In genomic region chr1:175625257-175625879, GRCm38 (mm10) we compare ENCODE assay signal across 8 mouse cellular contexts. TPM values are rescaled to one million over a fixed set of nuclear protein-coding genes. Genes with fewer than 3 reads are reported as not detected.
A peak's percentile ranks its signal among the peaks of the same experiment; 100 is the strongest.
DNase-seq lines count a peak whose midpoint lies in the region; ATAC-seq lines count a peak whose summit lies in the region.

Gene Fh1, minus strand, starts transcription at chr1:175625635.

- DNase-seq in MEL-GATA-1-ER (ENCODE audit: extremely low read depth, low read depth): peak; percentile 97
- peak; percentile 92 for DNase-seq in cerebellum, adult 8-10 months
- DNase-seq in forelimb bud, embryonic 11.5 days (ENCODE audit: low read depth, low spot score): peak; percentile 96
- DNase-seq in layer of hippocampus, adult 9-10 months (ENCODE audit: low spot score): peak; percentile 96
- DNase-seq in ovary, postnatal 10 days (ENCODE audit: low spot score): peak; percentile 89
- DNase-seq in thymus, postnatal 10 days (ENCODE audit: low spot score in 2 of 2): peak; percentile 94 to 95

- H3K36me3 ChIP-seq in lung, embryonic 16.5 days (ENCODE audit: control insufficient read depth, insufficient read depth, low read length): no peaks in the 10 kb centered on the region

- H3K27ac ChIP-seq in lung, embryonic 16.5 days (ENCODE audit: low read length): peak within 1 kb of the TSS; percentile 79

- peaks cover 11% of the 10 kb centered on the region for H3K4me1 ChIP-seq in lung, embryonic 16.5 days (replicated peaks; ENCODE audit: control insufficient read depth, insufficient read depth, low read length)

- ATAC-seq in hematopoietic stem cell, adult 5-6 weeks (replicated peaks in 1 of 2; ENCODE audit: insufficient read depth in 1 of 2, low FRiP score in 2 of 2, low TSS enrichment in 1 of 2, low read depth in 1 of 2, poor library complexity in 2 of 2, severe bottlenecking in 2 of 2): peak; percentile 98 to 99
- peak; percentile 100 for ATAC-seq in lung, embryonic 16.5 days (ENCODE audit: low read depth)

- H3K9ac ChIP-seq in lung, embryonic 16.5 days (ENCODE audit: low read length): peak within 1 kb of the TSS; percentile 84

- H3K27me3 ChIP-seq in lung, embryonic 16.5 days (ENCODE audit: control insufficient read depth, insufficient read depth, low read depth, low read length): no peaks in the 10 kb centered on the region

- peak within 1 kb of the TSS; percentile 80 for H3K4me2 ChIP-seq in lung, embryonic 16.5 days (ENCODE audit: low read depth, low read length)

- H3K9me3 ChIP-seq in lung, embryonic 16.5 days (ENCODE audit: control insufficient read depth, low read length): no peaks in the 10 kb centered on the region

- under 1% methylated on average over 54 of the region's 58 CpGs for WGBS in lung, embryonic 16.5 days

- peak within 1 kb of the TSS; percentile 88 for H3K4me3 ChIP-seq in lung, embryonic 16.5 days (ENCODE audit: low read length)

RNA-seq across cellular contexts. Expression of gene Fh1, which starts in this region (rescaled TPM):
- 56.8 and 71.8 TPM in 2 replicates for total RNA-seq in hematopoietic stem cell, adult 5-6 weeks (2017)
- polyA plus RNA-seq in lung, embryonic 16.5 days (2015; fragmentation: Nextera tagmentation; extraction: Ambion mirVana): 101 and 103 TPM in 2 replicates

Comparison
In these comparisons a context has a peak if more than half of its experiments do, and no peak if none do; other contexts are left out.
1. Peak in every context shown above with its lines: DNase-seq, ATAC-seq, H3K4me3 ChIP-seq and H3K27ac ChIP-seq.